Mouse (Mus musculus): ENCODE data around the gene Tspear.
"Not testable (repeated sequence)": the region's sequence is repeated elsewhere in the genome, so short reads cannot be mapped to it uniquely, and the experiment has no call there.

- not testable (repeated sequence) for TF ChIP-seq POLR2AphosphoS2 (IDR thresholded peaks at IDR 0.05; ENCODE audit: insufficient read length, low read depth); TCF12 (IDR thresholded peaks at IDR 0.05; ENCODE audit: insufficient read depth, poor library complexity, severe bottlenecking); SRF (IDR thresholded peaks at IDR 0.05; ENCODE audit: control insufficient read depth, insufficient read length, low read depth); USF1 (IDR thresholded peaks at IDR 0.05; ENCODE audit: low read depth); POLR2A (IDR thresholded peaks at IDR 0.05; ENCODE audit: insufficient read length, low read depth); MYOD1 (IDR thresholded peaks at IDR 0.05; ENCODE audit: control insufficient read depth in 1 of 3, insufficient read length in 2 of 3, low read depth in 2 of 3); MYOG (IDR thresholded peaks at IDR 0.05; ENCODE audit: control insufficient read depth in 1 of 3, insufficient read depth in 1 of 3, insufficient read length in 2 of 3, low read depth in 2 of 3); E2F4 (IDR thresholded peaks at IDR 0.05; ENCODE audit: insufficient read depth); CEBPB (IDR thresholded peaks at IDR 0.05; ENCODE audit: insufficient read depth, poor library complexity, severe bottlenecking)
Observed at GRCm38 (mm10) chr10:77711157-77711556, 24.8 kb downstream of the Tspear start, which contains the start of gene Gm10024.

All from myocyte (in vitro differentiated cells).